Mouse (Mus musculus): ENCODE data around the gene Cd19. TPM values are rescaled to one million over a fixed set of nuclear protein-coding genes. Genes with fewer than 3 reads are reported as not detected.

The Cd19 gene
- polyA plus RNA-seq (2017; shearing (Covaris generic)): 1.5 TPM

DNA sequence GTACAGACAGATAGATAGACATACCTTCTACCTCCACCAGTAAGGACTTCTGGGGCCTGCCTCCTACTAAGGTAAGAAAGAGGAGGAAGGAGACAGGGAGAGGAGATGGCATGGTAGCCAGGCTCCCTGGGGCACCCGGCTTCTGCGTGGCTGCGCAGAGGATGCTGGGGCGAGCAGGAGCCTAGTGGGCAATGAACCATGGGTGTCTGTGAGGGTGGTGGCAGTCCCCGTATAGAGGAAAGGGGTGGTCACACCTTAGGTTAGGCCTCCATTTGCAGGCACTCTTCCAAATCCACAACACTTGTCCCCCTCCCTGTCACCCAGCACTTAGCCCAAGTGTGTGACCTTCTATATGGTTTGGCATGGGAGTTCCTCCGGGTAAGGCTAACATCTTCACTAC is at the start of gene Cd19:
Gene Cd19 (minus strand): TSS at position 165 of the 400 bp plus-strand sequence.

DNA sequence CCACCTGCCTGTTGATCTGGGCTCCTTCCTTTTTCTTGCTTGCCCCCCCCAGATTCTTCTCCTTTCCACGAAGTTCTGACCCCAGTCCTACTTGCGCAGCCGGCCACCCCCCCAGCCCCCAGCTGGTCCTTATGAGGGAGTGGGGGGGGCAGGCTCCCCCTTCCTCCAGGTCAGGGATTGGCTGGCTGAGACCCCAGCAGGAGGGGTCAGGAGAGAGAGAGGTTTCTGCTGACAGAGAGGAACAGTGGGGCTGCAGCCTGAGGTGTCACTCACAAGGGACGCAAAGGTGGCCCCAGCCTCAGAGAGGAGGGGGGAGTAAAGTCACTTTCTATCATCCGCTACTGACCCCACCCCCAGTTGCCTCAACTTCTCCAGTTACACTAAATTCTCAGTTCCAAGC is 48.3 kb upstream of the Cd19 start, which contains the start of gene Atp2a1:
Gene Atp2a1 (minus strand): TSS at position 105 of the 400 bp plus-strand sequence.

DNA sequence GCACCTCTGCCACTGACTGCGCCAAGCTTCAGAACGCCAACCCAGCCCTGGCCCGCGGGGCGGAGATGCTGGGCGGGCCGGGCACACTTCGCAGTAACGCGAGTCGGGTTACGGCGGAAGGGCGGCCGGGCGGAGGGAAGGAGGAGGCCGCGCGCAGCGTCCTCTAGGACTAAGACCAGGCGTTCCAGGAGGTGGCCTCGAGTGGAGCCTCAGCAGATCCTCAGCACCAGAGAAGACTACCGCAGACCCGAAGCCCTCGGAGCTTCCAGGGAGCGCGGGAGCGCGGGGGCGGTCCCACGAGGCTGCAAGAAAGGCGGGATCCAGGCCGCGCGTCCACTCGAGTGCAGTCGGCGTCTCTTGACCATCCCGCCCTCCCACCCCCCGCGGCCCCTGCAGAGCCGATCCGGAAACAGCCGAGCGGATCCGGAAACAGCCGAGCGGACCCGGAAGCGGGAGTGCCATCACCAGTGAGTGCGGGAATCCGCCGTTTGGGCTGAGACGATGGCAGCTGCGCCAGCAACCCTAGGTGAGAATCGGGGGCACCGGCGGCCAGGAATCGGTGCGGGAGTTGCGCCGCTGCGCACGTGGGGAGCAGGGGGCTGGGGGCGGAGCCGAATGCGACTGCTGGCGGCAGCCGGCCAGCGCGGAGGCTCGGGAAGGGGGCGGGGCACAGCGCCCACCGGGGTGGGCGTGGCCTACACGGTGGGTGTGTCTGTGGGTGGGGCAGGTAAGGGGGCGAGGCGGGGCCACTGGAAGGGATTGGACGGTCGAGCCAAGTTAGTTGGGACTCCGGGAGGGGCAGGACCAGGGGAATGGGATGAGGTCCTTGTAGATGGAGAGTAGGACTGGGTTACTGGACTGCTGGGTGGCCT is 14.2 kb upstream of the Cd19 start, which contains the start of gene Rabep2:
Gene Rabep2 (plus strand): TSS at position 129 of the 872 bp plus-strand sequence.

DNA sequence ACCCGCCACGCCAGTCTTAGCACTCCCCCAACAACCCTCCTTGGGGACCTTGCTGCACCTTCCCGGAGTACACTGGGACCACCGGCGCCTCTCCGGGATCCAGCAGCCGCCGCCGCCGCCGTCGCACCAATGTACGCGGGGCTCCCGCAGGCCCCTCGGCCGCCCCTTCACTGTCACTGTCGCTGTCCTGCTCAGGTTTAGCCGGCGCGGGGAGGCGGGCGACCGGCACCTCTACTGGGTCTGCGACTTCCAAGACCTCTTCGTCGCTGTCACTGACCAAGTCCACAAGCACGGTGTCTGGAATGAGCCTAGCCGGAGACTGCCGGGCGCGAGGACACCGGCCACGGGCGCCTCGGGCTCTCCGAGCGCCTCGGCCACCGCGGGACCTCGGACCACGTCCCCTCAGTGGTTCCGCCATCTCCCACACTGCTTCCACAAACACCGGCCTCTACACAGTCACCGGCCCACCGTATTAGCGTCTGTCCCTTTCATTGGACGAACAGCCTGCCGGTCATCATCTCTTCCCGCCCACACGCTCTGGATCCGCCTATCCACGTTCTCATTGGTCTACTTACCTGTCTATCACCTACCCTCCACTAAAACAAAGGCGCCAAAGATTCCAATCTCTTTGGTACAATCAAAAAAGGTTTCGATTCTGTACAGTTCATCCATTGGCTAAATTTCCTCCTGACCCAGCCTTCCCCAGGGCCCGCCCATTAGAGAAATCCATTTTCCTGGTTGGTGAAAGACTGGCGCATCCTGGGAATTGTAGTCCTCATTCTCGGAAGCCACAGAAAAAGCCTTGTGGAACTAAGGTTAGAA is 18.2 kb downstream of the Cd19 start, which contains the start of gene Nfatc2ip:
Gene Nfatc2ip (minus strand): TSS at position 440 of the 822 bp plus-strand sequence.

DNA sequence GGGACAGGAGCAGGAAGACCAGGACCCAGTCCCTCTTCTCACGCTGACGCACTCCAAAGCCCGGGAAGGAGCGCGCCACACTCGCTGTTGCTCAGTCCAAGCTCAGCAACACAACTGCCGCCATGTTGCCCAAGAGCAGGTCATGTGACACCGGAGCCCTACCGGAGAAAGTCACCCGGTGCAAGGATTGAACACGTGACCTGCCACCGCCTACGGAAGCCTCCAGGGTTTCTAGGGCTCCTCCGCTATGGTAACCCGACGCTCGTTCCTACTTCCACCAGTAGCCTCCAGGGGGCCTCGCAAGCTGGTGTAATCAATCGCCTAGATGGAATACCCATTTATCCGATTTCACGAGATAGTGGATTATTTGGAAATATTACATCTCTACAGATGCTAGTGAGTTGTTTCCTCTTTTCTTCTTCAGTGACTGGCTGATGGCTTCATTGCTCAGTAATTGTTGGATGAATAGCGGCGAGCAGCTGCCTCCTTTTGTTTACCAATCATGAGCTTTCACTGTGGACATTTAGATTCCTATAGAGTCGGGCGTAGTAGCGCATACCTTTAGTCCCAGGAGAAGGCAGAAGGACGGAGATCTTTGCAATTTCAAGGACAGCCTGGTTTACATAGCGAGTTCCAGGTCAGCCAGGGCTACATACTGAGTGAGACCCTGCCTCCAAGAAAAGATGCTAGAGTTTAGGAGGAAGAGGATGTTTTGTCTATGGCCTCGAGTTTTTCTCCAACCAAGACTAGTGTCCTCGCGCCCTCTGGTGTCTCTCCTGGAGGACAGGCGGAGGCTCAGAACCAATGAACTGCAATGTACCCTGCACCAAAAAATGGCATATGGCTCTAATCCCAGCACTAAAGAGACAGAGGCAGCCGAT is 37.2 kb downstream of the Cd19 start, which contains the start of gene Spns1:
Gene Spns1 (minus strand): TSS at position 173 of the 881 bp plus-strand sequence.

DNA sequence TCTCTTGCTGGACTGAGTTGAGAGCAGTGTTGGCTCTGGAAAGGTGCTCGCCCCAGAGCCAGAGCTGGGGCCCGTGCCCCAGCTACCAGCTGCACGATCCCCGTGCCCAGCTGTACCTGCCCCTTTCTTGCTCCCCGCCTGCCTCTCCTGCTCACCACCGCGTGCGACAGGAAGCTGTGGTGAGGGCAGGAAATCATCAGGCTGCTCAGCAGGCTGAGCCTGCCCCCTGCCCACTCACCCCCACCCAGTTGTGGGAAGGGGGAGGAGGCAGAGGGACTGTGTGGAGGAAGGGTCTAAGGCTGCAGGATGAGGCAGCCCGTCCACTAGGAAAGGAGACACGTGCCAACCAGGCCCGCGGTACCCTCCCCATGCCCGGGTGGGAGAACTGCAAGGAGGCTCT is 45.3 kb downstream of the Cd19 start, which contains the start of gene Lat:
Gene Lat (minus strand): TSS at position 178 of the 400 bp plus-strand sequence.

Other genes with a start within 250 kb of the Cd19 start
- 59.5 TPM for gene Xpo6, start 214.4 kb downstream of the Cd19 start, polyA plus RNA-seq (2017; shearing (Covaris generic))
- gene Sbk1, start 142.3 kb downstream of the Cd19 start, polyA plus RNA-seq (2017; shearing (Covaris generic)): 3.1 TPM
- 970 TPM for gene Lat, start 45.3 kb downstream of the Cd19 start, polyA plus RNA-seq (2017; shearing (Covaris generic))
- 75.0 TPM for gene Spns1, start 37.4 kb downstream of the Cd19 start, polyA plus RNA-seq (2017; shearing (Covaris generic))
- gene Nfatc2ip, start 18.2 kb downstream of the Cd19 start, polyA plus RNA-seq (2017; shearing (Covaris generic)): 3.2 TPM
- gene Rabep2, start 13.9 kb upstream of the Cd19 start, polyA plus RNA-seq (2017; shearing (Covaris generic)): 62.9 TPM
- 0.50 TPM for gene Atp2a1, start 48.2 kb upstream of the Cd19 start, polyA plus RNA-seq (2017; shearing (Covaris generic))
- 32.4 TPM for gene Sh2b1, start 60.5 kb upstream of the Cd19 start, polyA plus RNA-seq (2017; shearing (Covaris generic))
- gene Tufm, start 72.5 kb upstream of the Cd19 start, polyA plus RNA-seq (2017; shearing (Covaris generic)): 143 TPM
- gene Atxn2l, start 88.5 kb upstream of the Cd19 start, polyA plus RNA-seq (2017; shearing (Covaris generic)): 25.6 TPM
- 238 TPM for gene Eif3c, start 151.5 kb upstream of the Cd19 start, polyA plus RNA-seq (2017; shearing (Covaris generic))
- 3.2 TPM for gene Apobr, start 170.1 kb upstream of the Cd19 start, polyA plus RNA-seq (2017; shearing (Covaris generic))
- gene Cln3, start 170.9 kb upstream of the Cd19 start, polyA plus RNA-seq (2017; shearing (Covaris generic)): 109 TPM
- not detected for gene Il27, start 180.1 kb upstream of the Cd19 start, polyA plus RNA-seq (2017; shearing (Covaris generic))
- gene Nupr1, start 216.0 kb upstream of the Cd19 start, polyA plus RNA-seq (2017; shearing (Covaris generic)): not detected
- gene Sgf29, start 234.4 kb upstream of the Cd19 start, polyA plus RNA-seq (2017; shearing (Covaris generic)): 132 TPM

All from CD4-positive, CD25-positive, alpha-beta regulatory T cell, adult 9 weeks (primary cell).